Mouse (Mus musculus) ES-Bruce4 (cell line): Measurements from ENCODE around the gene Ppm1h.

ENCODE experiments used
- CTCF ChIP-seq: IDR thresholded peaks from one replicate; pipeline ENCODE4 v1.8.1; 2011; ENCODE audit warnings: low read depth, low read length
- EP300 ChIP-seq: IDR thresholded peaks from 2 replicates; pipeline ENCODE4 v1.6.1; 2011; ENCODE audit warnings: low read depth, low read length; ENCODE audit not compliant: insufficient read depth

- TF ChIP-seq EP300 (no peak), CTCF (no peak)
Measured at GRCm38 (mm10) chr10:122926275-122926674, 247.7 kb downstream of the Ppm1h start.
